Mouse (Mus musculus): ENCODE measurements around the gene Sppl3.

DNA sequence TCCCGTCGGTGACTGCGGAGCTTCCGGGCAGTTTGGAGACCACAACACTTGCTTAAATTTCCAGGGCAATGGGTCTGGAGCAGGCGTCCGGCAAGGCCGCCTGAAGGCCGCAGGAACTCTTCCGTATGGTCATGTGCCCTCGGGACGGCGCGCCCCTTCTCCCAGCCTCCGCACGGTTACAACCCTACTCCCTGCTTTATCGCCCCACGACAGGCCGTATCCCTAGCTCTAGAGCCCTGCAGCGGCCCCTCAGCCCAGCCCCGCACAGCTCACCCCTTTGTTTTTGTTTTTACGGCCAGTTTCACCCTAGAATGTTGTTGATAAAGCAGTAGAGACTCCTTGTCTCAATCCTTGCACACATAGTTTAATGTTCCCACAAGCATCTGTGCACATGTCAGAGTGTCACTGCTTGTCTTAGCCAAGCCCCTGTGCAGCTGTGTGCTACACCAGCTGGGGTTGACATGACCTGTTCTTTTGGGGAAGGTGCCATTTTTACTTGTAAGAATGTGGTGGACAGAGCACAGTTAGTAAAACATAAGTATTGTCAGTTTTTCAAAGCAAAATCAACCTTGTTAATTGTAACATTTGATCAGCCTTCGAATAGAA lies 43.0 kb downstream of the Sppl3 start:
- TF ChIP-seq CTCF (IDR thresholded peaks at IDR 0.05; ENCODE audit: extremely low read depth, insufficient read depth, insufficient read length, insufficient replicate concordance) (no peak), POLR2A (IDR thresholded peaks at IDR 0.05; ENCODE audit: low read depth, low read length) (no peak)
